Mouse (Mus musculus) liver, embryonic 13.5 days (tissue): Measurements from ENCODE around the gene Slc50a1. TPM values are rescaled to one million over a fixed set of nuclear protein-coding genes. Genes with fewer than 3 reads are reported as not detected.
A peak's percentile ranks its signal among the peaks of the same experiment; 100 is the strongest.

Experiments
- ATAC-seq: fragments of 200-750 bp; cut with Nextera tagmentation; 2 replicates; pipeline ENCODE4 v1.8.0; 2017; ENCODE audit warnings: low read depth, mild to moderate bottlenecking, moderate number of reproducible peaks, moderate library complexity
- DNase-seq: peaks from one replicate; pipeline ENCODE4 v3.0.0; 2022
- H3K27ac ChIP-seq: fragments of 300-500 bp; sonication (generic); 2 replicates; pipeline ENCODE4 v1.5.1; 2015; ENCODE audit warnings: moderate library complexity, mild to moderate bottlenecking, inconsistent platforms
- H3K27me3 ChIP-seq: fragments of 300-500 bp; sonication (generic); 2 replicates; pipeline ENCODE4 v1.6.1; 2015; ENCODE audit warnings: mild to moderate bottlenecking, inconsistent platforms
- H3K36me3 ChIP-seq: fragments of 300-500 bp; sonication (generic); 2 replicates; pipeline ENCODE4 v1.6.1; 2015; ENCODE audit warnings: mild to moderate bottlenecking, inconsistent platforms
- H3K4me1 ChIP-seq: fragments of 300-500 bp; sonication (generic); replicated peaks from 2 replicates; pipeline ENCODE4 v1.6.1; 2015; ENCODE audit warnings: inconsistent platforms
- H3K4me2 ChIP-seq: fragments of 300-500 bp; sonication (generic); 2 replicates; pipeline ENCODE4 v1.6.1; 2015; ENCODE audit warnings: inconsistent platforms, mild to moderate bottlenecking, moderate library complexity
- H3K4me3 ChIP-seq: fragments of 300-500 bp; sonication (generic); replicated peaks from 2 replicates; pipeline ENCODE4 v1.5.1; 2015; ENCODE audit warnings: mild to moderate bottlenecking, inconsistent platforms
- H3K9ac ChIP-seq: fragments of 300-500 bp; sonication (generic); 2 replicates; pipeline ENCODE4 v1.6.1; 2015; ENCODE audit warnings: mild to moderate bottlenecking, inconsistent platforms
- H3K9me3 ChIP-seq: fragments of 300-500 bp; sonication (generic); replicated peaks from 2 replicates; pipeline ENCODE4 v1.6.1; 2016; ENCODE audit warnings: inconsistent platforms
- WGBS: fragments of 180-500 bp; shearing (Covaris S2); methylation state at CpG from one replicate; pipeline ENCODE4 v1.1.7; 2015; ENCODE audit not compliant: insufficient replicate concordance; 5-methylcytosine and 5-hydroxymethylcytosine counted together
- polyA plus RNA-seq: library from polyadenylated mRNA; unstranded; fragments of >200 nt; fragmentation: Nextera tagmentation; extraction: Ambion mirVana; gene quantifications from 2 replicates; pipeline ENCODE4 v1.2.1, GENCODE M21; 2015

Gene Slc50a1
- polyA plus RNA-seq, 1 experiment from 2014 or later = 17.4 TPM

- WGBS = 50% methylated on average over 7 of the region's 7 CpGs
- Histone ChIP-seq H3K9ac (no peak within 1 kb of the TSS), H3K4me2 (no peak within 1 kb of the TSS), H3K36me3 (no peaks in the 10 kb centered on the region), H3K9me3 (no peaks in the 10 kb centered on the region), H3K27ac (no peak within 1 kb of the TSS), H3K4me3 (no peak within 1 kb of the TSS), H3K27me3 (peaks cover 46% of the 10 kb centered on the region), H3K4me1 (peaks cover 9% of the 10 kb centered on the region; the same call in 1 of the 2 replicates)
- no peak for DNase-seq
- no peak for ATAC-seq
Observed at GRCm38 (mm10) chr3:89259076-89259475, 11.3 kb downstream of the Slc50a1 start, which contains the start of gene Dpm3. Gene Dpm3 (plus strand): TSS chr3:89259358.

DNA sequence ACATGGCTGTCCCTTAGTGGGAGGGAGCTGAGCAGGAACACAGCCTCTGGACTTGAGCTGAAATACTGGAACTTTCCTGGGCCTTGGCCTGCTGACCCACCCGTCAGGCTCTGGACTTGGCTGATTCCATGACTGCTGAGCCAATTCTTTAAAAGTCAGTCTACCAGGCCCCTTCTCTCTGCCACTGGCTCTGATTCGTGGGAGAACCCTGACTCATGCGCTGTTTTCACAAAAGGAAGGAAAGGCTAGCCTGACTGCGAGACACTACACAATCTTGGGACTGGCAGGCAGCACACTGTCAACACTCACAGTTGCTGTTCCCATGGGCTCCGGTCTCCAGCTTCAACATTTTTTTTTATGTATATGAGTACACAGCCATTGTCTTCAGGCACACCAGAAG lies 14.2 kb downstream of the Slc50a1 start:
- Histone ChIP-seq H3K36me3 (no peaks in the 10 kb centered on the region), H3K27me3 (peaks cover 67% of the 10 kb centered on the region), H3K9ac (no peak overlapping the region), H3K4me1 (peaks cover 18% of the 10 kb centered on the region), H3K4me2 (no peak overlapping the region), H3K9me3 (no peaks in the 10 kb centered on the region), H3K27ac (no peak overlapping the region), H3K4me3 (no peak overlapping the region)
- ATAC-seq = no peak
- WGBS = 44% methylated on average over 5 of the region's 5 CpGs
- no peak for DNase-seq

DNA sequence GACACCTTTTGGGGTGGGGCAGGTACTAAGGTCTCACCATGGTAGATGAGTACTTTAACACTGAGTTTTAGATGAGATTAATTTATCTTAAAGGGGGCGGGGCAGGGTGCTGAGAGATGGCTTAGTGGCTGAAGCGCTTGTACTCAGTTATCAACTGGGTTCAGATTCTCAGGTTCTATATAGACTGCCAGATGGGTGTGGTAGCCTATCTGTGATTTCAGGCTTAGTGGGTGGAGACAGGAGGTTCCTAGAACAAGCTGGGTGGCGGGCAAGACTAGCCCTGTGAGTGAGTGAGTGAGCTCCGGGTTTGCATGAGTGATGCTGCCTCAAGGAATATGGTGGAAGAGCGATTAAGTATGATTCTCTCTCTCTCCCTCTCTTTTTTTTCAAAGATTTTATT lies 15.4 kb downstream of the Slc50a1 start:
- Histone ChIP-seq H3K27ac (no peak overlapping the region), H3K4me3 (no peak overlapping the region), H3K27me3 (peaks cover 71% of the 10 kb centered on the region), H3K4me2 (no peak overlapping the region), H3K9me3 (no peaks in the 10 kb centered on the region), H3K4me1 (peaks cover 25% of the 10 kb centered on the region), H3K36me3 (no peaks in the 10 kb centered on the region), H3K9ac (no peak overlapping the region)
- ATAC-seq (peak; percentile 73), DNase-seq (no peak)
- WGBS = 43% methylated on average over 5 of the region's 5 CpGs

DNA sequence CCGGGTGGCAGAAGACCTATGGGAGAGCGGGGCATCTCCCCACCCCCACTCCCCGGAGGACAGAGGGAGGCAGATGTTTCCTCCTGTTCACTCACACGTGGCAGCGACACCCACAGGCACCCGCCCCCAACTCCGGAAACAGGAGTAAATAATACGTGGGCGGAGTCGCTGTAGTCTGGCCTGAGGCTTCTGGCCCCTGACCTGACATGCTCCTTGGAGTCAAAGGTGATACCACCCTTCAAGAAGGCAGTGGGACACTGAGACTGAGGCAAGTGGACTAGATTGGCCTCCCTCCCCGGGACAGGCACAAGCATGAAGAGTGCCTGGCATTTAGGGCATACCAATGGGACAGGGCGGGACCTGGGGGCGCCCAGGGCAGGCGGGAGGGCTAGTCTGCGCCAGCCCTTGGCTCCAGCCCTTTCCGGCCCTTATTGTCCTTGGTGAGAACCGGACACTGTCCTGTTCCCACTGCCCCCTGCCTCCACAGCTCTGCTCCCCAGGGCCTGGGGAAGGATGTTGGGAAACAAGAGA lies 18.9 kb downstream of the Slc50a1 start:
- Histone ChIP-seq H3K27me3 (peaks cover 42% of the 10 kb centered on the region), H3K9me3 (no peaks in the 10 kb centered on the region), H3K36me3 (0 out of 2 replicates have a peak, but pooled peaks cover 5% of the 10 kb centered on the region), H3K27ac (no peak overlapping the region), H3K4me1 (peaks cover 45% of the 10 kb centered on the region), H3K9ac (no peak overlapping the region), H3K4me2 (peak overlapping the region; percentile 11), H3K4me3 (no peak overlapping the region)
- DNase-seq (no peak), ATAC-seq (0 out of 2 replicates have a peak, but pooled peaks have one; percentile 12)
- 7% methylated on average over 17 of the region's 17 CpGs for WGBS

GRCm38 (mm10) chr3:89250435-89251040 lies 19.8 kb downstream of the Slc50a1 start:
- H3K36me3 ChIP-seq = 0 out of 2 replicates have a peak, but pooled peaks cover 5% of the 10 kb centered on the region
- 0 out of 2 replicates have a peak overlapping the region, but pooled peaks have one; percentile 11 for H3K4me2 ChIP-seq
- no peak overlapping the region for H3K27ac ChIP-seq
- no peaks in the 10 kb centered on the region for H3K9me3 ChIP-seq
- H3K4me1 ChIP-seq = peaks cover 50% of the 10 kb centered on the region
- DNase-seq (peak; percentile 31), ATAC-seq (no peak)
- no peak overlapping the region for H3K4me3 ChIP-seq
- WGBS = 16% methylated on average over 7 of the region's 7 CpGs
- H3K27me3 ChIP-seq = peaks cover 42% of the 10 kb centered on the region
- H3K9ac ChIP-seq = no peak overlapping the region

DNA sequence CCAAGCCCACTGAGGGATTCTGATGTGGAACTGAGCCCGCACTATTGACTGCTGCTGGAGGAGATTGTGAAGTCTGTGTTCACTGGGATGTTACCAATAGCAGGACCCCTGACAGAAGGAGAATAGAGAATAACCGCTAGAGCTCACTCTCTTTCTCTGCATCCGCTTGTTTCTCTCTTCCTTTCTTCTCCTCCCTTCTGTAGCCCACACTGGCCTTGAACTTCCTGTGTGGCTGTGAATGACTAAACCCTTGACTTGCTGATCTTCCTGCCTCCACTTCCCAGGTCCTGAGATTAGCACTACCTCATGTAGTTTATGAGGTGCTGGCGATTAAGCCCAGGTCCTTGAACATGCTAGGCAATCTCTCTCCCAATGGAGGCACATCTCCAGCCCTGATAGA lies 22.9 kb downstream of the Slc50a1 start:
- H3K4me1 ChIP-seq = peaks cover 72% of the 10 kb centered on the region
- peak overlapping the region; percentile 76 for H3K9ac ChIP-seq
- no peak for ATAC-seq
- 62% methylated on average over 4 of the region's 4 CpGs for WGBS
- H3K9me3 ChIP-seq = no peaks in the 10 kb centered on the region
- H3K27me3 ChIP-seq = peaks cover 50% of the 10 kb centered on the region
- no peak overlapping the region for H3K27ac ChIP-seq
- H3K4me2 ChIP-seq = peak overlapping the region; percentile 90
- peak overlapping the region; percentile 71 for H3K4me3 ChIP-seq
- H3K36me3 ChIP-seq = 0 out of 2 replicates have a peak, but pooled peaks cover 5% of the 10 kb centered on the region
- no peak for DNase-seq

DNA sequence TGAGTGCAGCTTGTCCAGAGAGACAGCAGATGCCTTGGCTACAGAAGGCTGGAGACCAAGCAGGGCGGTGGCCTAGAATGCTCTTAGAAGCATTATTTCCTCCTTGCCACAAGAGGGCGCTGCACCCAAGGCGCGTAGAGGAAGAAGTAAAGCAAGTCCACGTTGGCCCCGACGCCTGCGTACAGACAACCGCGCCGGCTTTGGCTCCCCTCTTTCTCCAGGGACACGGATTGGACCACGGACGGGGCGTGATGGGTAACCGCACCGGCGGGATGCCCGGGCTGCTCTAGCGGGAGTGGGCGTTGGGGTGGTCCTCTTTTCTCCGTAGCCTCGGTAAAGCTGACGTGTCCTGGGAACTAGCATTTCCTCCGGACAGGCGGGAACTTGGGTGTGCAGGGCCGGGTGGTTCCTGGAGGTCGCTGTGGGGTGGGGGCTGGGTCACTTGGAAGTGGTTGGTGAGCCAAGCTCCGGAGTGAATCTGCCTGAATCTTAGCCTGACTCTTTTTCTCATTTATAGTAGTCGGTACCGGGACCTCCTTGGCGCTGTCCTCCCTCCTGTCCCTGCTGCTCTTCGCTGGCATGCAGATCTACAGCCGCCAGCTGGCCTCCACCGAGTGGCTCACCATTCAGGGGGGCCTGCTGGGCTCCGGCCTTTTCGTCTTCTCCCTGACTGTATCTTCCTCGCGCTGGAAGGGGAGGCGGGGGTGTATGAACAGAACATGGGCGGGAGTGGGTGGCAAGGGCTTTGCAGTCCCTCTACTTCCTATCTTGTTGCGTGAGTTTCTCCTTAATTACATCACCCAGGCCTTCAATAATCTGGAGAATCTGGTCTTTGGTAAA lies 23.9 kb downstream of the Slc50a1 start, which contains the start of gene Trim46:
Trim46 (minus strand) TSS at position 49 of the 840 bp plus-strand sequence.
- Histone ChIP-seq H3K4me3 (peak within 1 kb of the TSS; percentile 71), H3K9me3 (no peaks in the 10 kb centered on the region), H3K27ac (peak within 1 kb of the TSS; percentile 35), H3K4me2 (peak within 1 kb of the TSS; percentile 90), H3K4me1 (peaks cover 65% of the 10 kb centered on the region), H3K9ac (peak within 1 kb of the TSS; percentile 76), H3K36me3 (0 out of 2 replicates have a peak, but pooled peaks cover 5% of the 10 kb centered on the region), H3K27me3 (peaks cover 40% of the 10 kb centered on the region)
- whole genome bisulfite sequencing = 1% methylated on average over 42 of the region's 42 CpGs
- peak; percentile 78 for DNase-seq
- peak; percentile 73 for ATAC-seq

GRCm38 (mm10) chr3:89245688-89246171 lies 24.6 kb downstream of the Slc50a1 start, which contains the start of gene Krtcap2:
Gene Krtcap2 (plus strand): TSS chr3:89245966.
- Histone ChIP-seq H3K9ac (peak within 1 kb of the TSS; percentile 76), H3K9me3 (no peaks in the 10 kb centered on the region), H3K4me2 (peak within 1 kb of the TSS; percentile 90), H3K4me3 (peak within 1 kb of the TSS; percentile 71), H3K27ac (peak within 1 kb of the TSS; percentile 35), H3K27me3 (peaks cover 32% of the 10 kb centered on the region), H3K4me1 (peaks cover 57% of the 10 kb centered on the region), H3K36me3 (0 out of 2 replicates have a peak, but pooled peaks cover 5% of the 10 kb centered on the region)
- peak; percentile 2; the same call in 1 of the 2 replicates for ATAC-seq
- WGBS = 8% methylated on average over 20 of the region's 20 CpGs
- DNase-seq = no peak

- Histone ChIP-seq H3K27me3 (peaks cover 29% of the 10 kb centered on the region), H3K4me1 (peaks cover 54% of the 10 kb centered on the region), H3K4me3 (peak overlapping the region; percentile 71), H3K4me2 (peak overlapping the region; percentile 90), H3K9ac (no peak overlapping the region), H3K27ac (no peak overlapping the region), H3K36me3 (0 out of 2 replicates have a peak, but pooled peaks cover 5% of the 10 kb centered on the region), H3K9me3 (no peaks in the 10 kb centered on the region)
- DNase-seq = no peak
- no peak for ATAC-seq
- WGBS = 3% methylated on average over 22 of the region's 26 CpGs
Observed at GRCm38 (mm10) chr3:89244982-89245687, 25.2 kb downstream of the Slc50a1 start.

DNA sequence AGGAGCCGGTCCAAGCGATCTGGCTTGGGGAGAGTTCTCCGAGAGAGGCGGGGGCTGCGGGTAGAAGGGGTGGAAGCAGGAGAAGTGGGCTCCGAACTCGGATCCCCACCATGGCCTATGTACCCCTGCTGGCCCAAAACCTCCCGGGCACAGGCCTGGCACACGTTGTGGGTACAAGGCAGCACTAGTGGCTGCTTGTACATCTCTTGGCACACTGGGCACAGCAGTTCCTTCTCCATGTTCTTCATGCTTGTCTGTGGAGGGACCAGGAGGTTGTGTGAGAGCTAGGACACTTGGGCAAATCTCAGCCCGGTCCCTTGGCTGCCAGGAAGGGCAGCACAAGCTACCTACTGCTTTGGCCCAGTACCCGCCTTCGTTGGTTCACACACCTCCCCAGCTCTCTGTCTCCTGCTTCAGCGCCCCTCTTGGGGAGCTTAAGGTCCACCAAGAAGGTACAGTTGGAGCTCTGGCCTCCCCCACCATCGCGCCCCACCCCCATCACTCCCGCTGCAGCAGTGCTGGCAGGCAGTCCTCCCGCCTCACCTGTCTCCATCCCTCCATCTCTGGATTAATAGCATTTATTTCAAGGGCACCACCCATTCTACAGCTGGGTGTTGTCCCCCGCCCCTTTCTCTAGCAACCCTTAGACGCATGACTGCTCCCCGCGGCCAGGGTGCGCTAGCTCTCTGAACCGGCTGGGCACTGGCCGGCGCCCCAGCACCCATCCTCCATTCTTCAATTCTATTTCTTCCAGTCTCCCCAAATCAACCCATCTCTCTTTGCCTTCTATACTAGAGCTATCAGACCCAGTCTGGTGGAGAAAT lies 26.0 kb downstream of the Slc50a1 start:
- no peaks in the 10 kb centered on the region for H3K9me3 ChIP-seq
- no peak for ATAC-seq
- peaks cover 54% of the 10 kb centered on the region for H3K4me1 ChIP-seq
- peak overlapping the region; percentile 28 for H3K4me3 ChIP-seq
- H3K27ac ChIP-seq = no peak overlapping the region
- WGBS = 20% methylated on average over 25 of the region's 25 CpGs
- DNase-seq = no peak
- H3K27me3 ChIP-seq = peaks cover 31% of the 10 kb centered on the region
- peak overlapping the region; percentile 90 for H3K4me2 ChIP-seq
- H3K9ac ChIP-seq = no peak overlapping the region
- 0 out of 2 replicates have a peak, but pooled peaks cover 5% of the 10 kb centered on the region for H3K36me3 ChIP-seq
